Mouse (Mus musculus) ES-E14 (cell line): ENCODE results near the gene 1700015F17Rik. TPM values are rescaled to one million over a fixed set of nuclear protein-coding genes. Genes with fewer than 3 reads are reported as not detected.

Experiments
- DNase-seq: peaks from one replicate; pipeline ENCODE4 v3.0.0-alpha.2; 2013; ENCODE audit warnings: low read depth, low spot score
- H3K27ac ChIP-seq: 2 replicates; pipeline ENCODE4 v1.5.1; 2012; ENCODE audit warnings: low read depth, mild to moderate bottlenecking, low read length, moderate library complexity, mixed read lengths; ENCODE audit not compliant: poor library complexity, insufficient read depth, severe bottlenecking
- H3K36me3 ChIP-seq: 2 replicates; pipeline ENCODE4 v1.6.1; 2012; ENCODE audit warnings: mild to moderate bottlenecking, low read length, moderate library complexity, mixed read lengths; ENCODE audit not compliant: control insufficient read depth, poor library complexity, insufficient read depth, severe bottlenecking
- H3K4me1 ChIP-seq, 2 experiments: fragments of 150-350 bp in 1 of 2; sonication (generic) in 1 of 2; 2 replicates each; pipeline ENCODE4 v1.6.1; 2012; ENCODE audit warnings: low read length in 2 of 2, mild to moderate bottlenecking in 1 of 2, mixed read lengths in 1 of 2; ENCODE audit not compliant: control insufficient read depth in 2 of 2, insufficient read depth in 2 of 2, poor library complexity in 1 of 2
- H3K4me3 ChIP-seq, 2 experiments: fragments of 150-350 bp in 1 of 2; sonication (generic) in 1 of 2; 2 replicates each; pipeline ENCODE4 v1.5.1; 2012; ENCODE audit warnings: low read length in 2 of 2, low read depth in 1 of 2, mild to moderate bottlenecking in 1 of 2, mixed read lengths in 1 of 2; ENCODE audit not compliant: insufficient read depth in 1 of 2, poor library complexity in 1 of 2, severe bottlenecking in 1 of 2
- H3K9ac ChIP-seq: 2 replicates; pipeline ENCODE4 v1.6.1; 2012; ENCODE audit warnings: low read depth, mild to moderate bottlenecking, low read length, mixed read lengths; ENCODE audit not compliant: poor library complexity, insufficient read depth, severe bottlenecking
- H3K9me3 ChIP-seq: fragments of 150-350 bp; sonication (generic); 2 replicates; pipeline ENCODE4 v1.6.1; 2012; ENCODE audit warnings: low read depth, mild to moderate bottlenecking, low read length; ENCODE audit not compliant: control insufficient read depth, insufficient read depth
- CHD2 ChIP-seq: IDR thresholded peaks from 2 replicates; pipeline ENCODE4 v1.6.1; 2014; ENCODE audit warnings: mild to moderate bottlenecking, low read depth, low read length, inconsistent platforms
- HCFC1 ChIP-seq: IDR thresholded peaks from 2 replicates; pipeline ENCODE4 v1.6.1; 2012; ENCODE audit warnings: low read length, inconsistent platforms, borderline replicate concordance; ENCODE audit not compliant: insufficient read depth
- MAFK ChIP-seq: IDR thresholded peaks from 2 replicates; pipeline ENCODE4 v1.6.1; 2014; ENCODE audit warnings: mild to moderate bottlenecking, low read depth, low read length, inconsistent platforms; ENCODE audit not compliant: insufficient read depth
- ZC3H11A ChIP-seq: IDR thresholded peaks from 2 replicates; pipeline ENCODE4 v1.6.1; 2012; ENCODE audit warnings: low read depth, mild to moderate bottlenecking, inconsistent platforms, low read length, borderline replicate concordance
- ZNF384 ChIP-seq: IDR thresholded peaks from 2 replicates; pipeline ENCODE4 v1.6.1; 2012; ENCODE audit warnings: low read depth, low read length, inconsistent platforms
- in situ Hi-C, 2 experiments: fragments of 600-800 bp; cut with MboI; formaldehyde crosslinking; loops; one replicate each; pipeline ENCODE4 v1.15.1; 2025; ENCODE audit warnings: low sequenced_read_pairs in 2 of 2, inconsistent platforms in 1 of 2; ENCODE audit not compliant: unreplicated experiment in 2 of 2
- total RNA-seq: library from RNA; depleted of rRNA; stranded (reverse); fragments of 300-350 nt; gene quantifications from 2 replicates; pipeline ENCODE4 v1.2.3, GENCODE M21; 2012; rRNA removed

1700015F17Rik gene
- total RNA-seq, 1 experiment, result not detected

DNA sequence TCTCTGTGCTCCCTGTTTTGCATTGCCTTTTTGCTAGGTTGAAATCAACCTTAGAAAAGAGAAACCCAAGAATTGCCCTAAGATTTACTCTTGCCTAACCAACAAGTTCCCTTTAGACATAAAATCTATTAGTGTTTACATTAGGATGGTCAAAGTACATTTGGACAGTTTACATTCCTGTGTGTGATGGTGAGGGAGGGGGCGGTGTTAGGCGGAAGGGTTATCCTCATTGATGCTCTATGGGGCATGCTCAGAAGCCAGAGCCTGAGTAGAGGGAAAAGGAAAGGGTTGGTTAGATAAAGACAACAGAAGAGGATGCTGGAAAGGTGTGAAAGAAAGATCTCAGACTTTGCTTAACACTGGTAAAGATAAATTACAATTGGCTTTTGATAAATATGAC lies 67.1 kb downstream of the 1700015F17Rik start:
- Histone ChIP-seq H3K4me1 (no peaks in the 10 kb centered on the region), H3K27ac (no peak overlapping the region), H3K9ac (no peak overlapping the region), H3K4me3 (no peak overlapping the region), H3K36me3 (no peaks in the 10 kb centered on the region), H3K9me3 (no peaks in the 10 kb centered on the region)
- DNase-seq, result no peak
- no peak for TF ChIP-seq ZNF384
- no peak for TF ChIP-seq ZC3H11A
- TF ChIP-seq CHD2, result no peak
- TF ChIP-seq MAFK, result no peak
- in situ Hi-C loops, result no loop called here

DNA sequence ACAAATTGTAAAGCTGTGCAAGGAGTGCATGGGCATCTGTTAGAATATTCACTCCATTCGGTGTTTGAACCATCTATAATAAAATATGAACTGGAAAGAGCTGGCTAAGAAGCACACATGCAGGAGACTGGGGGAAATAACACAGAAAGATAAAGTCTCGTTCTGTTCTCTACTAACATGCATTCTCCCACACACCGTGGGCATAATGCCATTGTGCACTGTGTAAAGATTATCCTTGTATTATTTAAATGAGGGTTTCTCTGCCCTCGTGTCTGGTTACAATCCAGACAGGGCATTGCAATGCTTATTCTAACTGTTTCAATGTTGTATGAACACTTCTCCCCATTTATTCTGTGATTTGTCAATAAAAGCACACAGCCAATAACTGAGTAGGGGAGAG lies 77.0 kb downstream of the 1700015F17Rik start:
- Histone ChIP-seq H3K4me3 (no peak overlapping the region), H3K9ac (no peak overlapping the region), H3K9me3 (no peaks in the 10 kb centered on the region), H3K4me1 (no peaks in the 10 kb centered on the region), H3K27ac (no peak overlapping the region), H3K36me3 (no peaks in the 10 kb centered on the region)
- no peak for DNase-seq
- in situ Hi-C loops, result no loop called here
- TF ChIP-seq ZNF384, result no peak
- TF ChIP-seq HCFC1, result no peak

DNA sequence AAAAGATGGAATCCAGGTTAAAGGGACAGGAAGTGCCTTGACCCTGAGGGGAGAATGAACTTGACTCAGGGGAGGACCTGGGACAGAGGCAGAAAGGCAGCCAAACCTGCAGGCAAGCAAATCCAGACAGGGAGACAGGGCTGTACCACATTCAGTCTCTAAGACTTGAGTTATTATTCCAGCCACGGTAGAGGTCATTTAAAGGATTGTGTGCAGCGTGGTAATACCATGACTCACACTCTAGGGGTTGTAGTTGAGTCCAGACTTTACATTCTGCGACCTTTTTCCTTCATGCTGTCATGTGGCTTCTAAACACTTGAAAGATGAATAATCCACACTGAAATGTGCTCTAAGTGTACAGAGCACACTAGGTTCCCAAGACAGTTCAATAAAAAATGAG lies 86.2 kb downstream of the 1700015F17Rik start:
- no peaks in the 10 kb centered on the region for H3K9me3 ChIP-seq
- in situ Hi-C loops, result no loop called here
- TF ChIP-seq CHD2 (no peak), HCFC1 (no peak), ZNF384 (no peak), ZC3H11A (no peak), MAFK (no peak)

More for the DNA sequence above, 86.2 kb downstream of the 1700015F17Rik start:
- no peaks in the 10 kb centered on the region for H3K36me3 ChIP-seq
- no peak overlapping the region for H3K9ac ChIP-seq
- DNase-seq, result no peak
- no peak overlapping the region for H3K27ac ChIP-seq
- H3K4me1 ChIP-seq, result no peaks in the 10 kb centered on the region
- H3K4me3 ChIP-seq, result no peak overlapping the region

Other genes starting within 250 kb of the 1700015F17Rik start
- gene Cdk14, start 58.8 kb downstream of the 1700015F17Rik start, total RNA-seq, result 3.5 TPM in 2 replicates
- 42.9 and 52.7 TPM in 2 replicates for gene Cldn12, start 35.8 kb upstream of the 1700015F17Rik start, total RNA-seq
- 36.4 and 39.1 TPM in 2 replicates for gene Gtpbp10, start 80.4 kb upstream of the 1700015F17Rik start, total RNA-seq
- gene Gm8773, start 94.7 kb upstream of the 1700015F17Rik start, total RNA-seq, result 0.22 and 0.48 TPM in 2 replicates
- gene Cfap69, start 185.1 kb upstream of the 1700015F17Rik start, total RNA-seq, result 4.3 and 4.6 TPM in 2 replicates
- gene Steap2, start 215.4 kb upstream of the 1700015F17Rik start, total RNA-seq, result 26.4 and 33.2 TPM in 2 replicates